Mouse (Mus musculus): ENCODE data around the gene Smg5.
"Not testable (repeated sequence)": the region's sequence is repeated elsewhere in the genome, so short reads cannot be mapped to it uniquely, and the experiment has no call there.

DNA sequence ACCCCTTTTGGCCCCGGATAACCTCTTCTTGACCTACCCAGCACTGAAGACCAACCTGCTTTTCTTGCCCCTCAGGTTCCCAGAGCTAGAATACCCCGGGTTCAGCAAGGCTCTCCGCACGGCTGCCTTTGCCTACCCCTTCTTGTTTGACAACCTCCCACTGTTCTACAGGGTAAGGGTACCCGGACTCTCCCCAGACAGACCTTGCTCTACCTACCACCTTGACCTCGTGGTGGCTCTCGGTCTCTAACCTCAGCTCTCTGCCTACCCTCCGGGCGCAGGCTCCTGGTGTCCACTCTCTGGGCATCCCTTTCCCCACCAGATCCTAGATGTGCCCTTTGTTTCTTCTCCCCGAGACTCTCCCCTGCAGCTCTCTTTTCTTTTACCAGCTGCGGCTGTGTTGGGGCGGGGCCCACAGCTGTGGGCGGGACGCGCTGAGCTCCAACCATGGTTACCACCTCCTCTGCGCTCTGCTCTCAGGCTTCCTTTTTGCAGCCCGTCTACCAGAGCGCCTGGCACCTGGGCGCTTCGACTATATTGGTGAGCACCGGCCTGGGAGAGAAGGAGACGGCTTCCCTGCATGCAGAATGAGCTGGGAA, 30.9 kb downstream of the Smg5 start:
- TF ChIP-seq CTCF, EP300 (IDR thresholded peaks at IDR 0.05; ENCODE audit: low read depth): not testable (repeated sequence)
